Mouse (Mus musculus) embryonic facial prominence, embryonic 14.5 days (tissue): ENCODE measurements at regions not wholly inside any gene's neighbourhood (a gene's known extent, or its start where the extent isn't known, plus 50 kb on each side); places are given as distances from the start of the nearest gene placed in this dataset.
A peak's percentile ranks its signal among the peaks of the same experiment; 100 is the strongest.

Experiments used
- ATAC-seq: fragments of 200-750 bp; cut with Nextera tagmentation; 2 replicates; pipeline ENCODE4 v1.8.0; 2017; ENCODE audit warnings: low read depth, moderate number of reproducible peaks, moderate TSS enrichment
- DNase-seq: peaks from one replicate; pipeline ENCODE4 v3.0.0-alpha.2; 2015; ENCODE audit warnings: low spot score
- H3K27ac ChIP-seq: fragments of 300-500 bp; sonication (generic); replicated peaks from 2 replicates; pipeline ENCODE4 v1.5.1; 2014; ENCODE audit warnings: low read depth, mild to moderate bottlenecking, low read length, moderate library complexity
- H3K27me3 ChIP-seq: fragments of 300-500 bp; sonication (generic); replicated peaks from 2 replicates; pipeline ENCODE4 v1.6.1; 2014; ENCODE audit warnings: low read length; ENCODE audit not compliant: control insufficient read depth, insufficient read depth
- H3K36me3 ChIP-seq: fragments of 300-500 bp; sonication (generic); 2 replicates; pipeline ENCODE4 v1.6.1; 2014; ENCODE audit warnings: low read length, mixed read lengths; ENCODE audit not compliant: control insufficient read depth, insufficient read depth
- H3K4me1 ChIP-seq: fragments of 300-500 bp; sonication (generic); 2 replicates; pipeline ENCODE4 v1.6.1; 2014; ENCODE audit warnings: antibody characterized with exemption, low read length; ENCODE audit not compliant: control insufficient read depth, insufficient read depth
- H3K4me2 ChIP-seq: fragments of 300-500 bp; sonication (generic); 2 replicates; pipeline ENCODE4 v1.6.1; 2014; ENCODE audit warnings: low read depth, mild to moderate bottlenecking, low read length, moderate library complexity, mixed read lengths
- H3K4me3 ChIP-seq: fragments of 300-500 bp; sonication (generic); 2 replicates; pipeline ENCODE4 v1.5.1; 2014; ENCODE audit warnings: low read depth, mild to moderate bottlenecking, low read length
- H3K9ac ChIP-seq: fragments of 300-500 bp; sonication (generic); 2 replicates; pipeline ENCODE4 v1.6.1; 2014; ENCODE audit warnings: low read depth, mild to moderate bottlenecking, low read length, moderate library complexity, mixed read lengths
- H3K9me3 ChIP-seq: fragments of 300-500 bp; sonication (generic); 2 replicates; pipeline ENCODE4 v1.6.1; 2016; ENCODE audit warnings: low read length; ENCODE audit not compliant: control insufficient read depth
- WGBS: fragments of 180-500 bp; shearing (Covaris S2); extraction: QIAGEN DNeasy Blood & Tissue Kit; methylation state at CpG from one replicate; pipeline ENCODE4 v1.1.7; 2014; 5-methylcytosine and 5-hydroxymethylcytosine counted together

- no peaks in the 10 kb centered on the region for H3K27me3 ChIP-seq
- no peak overlapping the region for H3K4me3 ChIP-seq
- H3K27ac ChIP-seq, result no peak overlapping the region
- ATAC-seq (no peak), DNase-seq (no peak)
- no peak overlapping the region for H3K4me2 ChIP-seq
- no peaks in the 10 kb centered on the region for H3K9me3 ChIP-seq
- H3K9ac ChIP-seq, result no peak overlapping the region
- H3K36me3 ChIP-seq, result no peaks in the 10 kb centered on the region
- no peaks in the 10 kb centered on the region for H3K4me1 ChIP-seq
Measured at GRCm38 (mm10) chr1:83756866-83757265, 348.9 kb upstream of the Sphkap start.

DNA sequence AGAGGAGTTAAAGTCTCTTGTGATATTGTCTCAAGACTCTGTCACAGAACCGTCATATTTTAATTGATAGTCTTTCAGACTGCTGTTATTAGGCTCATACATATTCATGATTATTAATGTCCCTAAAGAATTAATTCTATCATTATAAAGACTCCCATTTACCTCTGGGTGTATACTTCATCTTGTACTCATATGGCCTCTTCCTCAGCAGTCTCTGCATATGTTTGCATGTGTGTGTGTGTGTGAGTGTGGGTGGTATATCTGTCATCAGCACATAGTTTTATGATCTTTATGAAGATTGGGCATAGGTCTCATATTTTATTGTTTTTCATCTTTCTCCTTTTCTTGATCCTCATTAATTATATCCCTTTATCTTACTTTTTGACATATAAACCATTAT, 347.3 kb upstream of the Sphkap start:
- Histone ChIP-seq H3K27ac (no peak overlapping the region), H3K9ac (no peak overlapping the region), H3K4me2 (no peak overlapping the region), H3K9me3 (no peaks in the 10 kb centered on the region), H3K27me3 (no peaks in the 10 kb centered on the region), H3K4me3 (no peak overlapping the region), H3K36me3 (no peaks in the 10 kb centered on the region), H3K4me1 (no peaks in the 10 kb centered on the region)
- 87% methylated on average over 1 of the region's 1 CpGs for WGBS
- DNase-seq, result no peak
- ATAC-seq, result no peak

DNA sequence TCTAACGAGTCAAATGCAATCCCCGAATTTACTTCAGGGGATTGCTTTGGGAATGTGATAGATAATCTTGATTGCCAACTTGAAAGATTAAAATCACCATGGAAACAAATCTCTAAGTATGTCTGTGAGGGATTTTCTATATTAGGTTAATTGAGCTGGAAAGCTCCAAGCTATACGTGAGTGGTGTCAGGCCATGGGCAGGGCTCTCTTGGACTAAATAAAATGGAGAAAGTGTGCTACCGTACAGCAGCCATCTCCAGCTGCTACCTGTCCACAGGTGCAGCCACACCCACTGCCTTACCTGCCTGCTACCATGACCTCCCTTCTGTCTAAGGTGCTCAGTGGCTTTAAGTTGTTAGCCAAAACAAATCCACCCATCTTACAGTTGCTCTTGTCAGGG, 345.0 kb upstream of the Sphkap start:
- WGBS, result 51% methylated on average over 4 of the region's 4 CpGs
- H3K36me3 ChIP-seq, result no peaks in the 10 kb centered on the region
- ATAC-seq (peak; percentile 67; the same call in 1 of the 2 replicates), DNase-seq (peak; percentile 9)
- H3K27ac ChIP-seq, result no peak overlapping the region
- no peak overlapping the region for H3K4me2 ChIP-seq
- no peaks in the 10 kb centered on the region for H3K27me3 ChIP-seq
- H3K4me3 ChIP-seq, result no peak overlapping the region
- no peaks in the 10 kb centered on the region for H3K9me3 ChIP-seq
- no peak overlapping the region for H3K9ac ChIP-seq
- no peaks in the 10 kb centered on the region for H3K4me1 ChIP-seq

- no peaks in the 10 kb centered on the region for H3K4me1 ChIP-seq
- ATAC-seq (no peak), DNase-seq (no peak)
- no peaks in the 10 kb centered on the region for H3K27me3 ChIP-seq
- no peak overlapping the region for H3K4me2 ChIP-seq
- H3K4me3 ChIP-seq, result no peak overlapping the region
- H3K36me3 ChIP-seq, result no peaks in the 10 kb centered on the region
- 59% methylated on average over 4 of the region's 4 CpGs for WGBS
- H3K9ac ChIP-seq, result no peak overlapping the region
- H3K9me3 ChIP-seq, result no peaks in the 10 kb centered on the region
- no peak overlapping the region for H3K27ac ChIP-seq
Measured at GRCm38 (mm10) chr1:83748974-83749373, 341.0 kb upstream of the Sphkap start.

DNA sequence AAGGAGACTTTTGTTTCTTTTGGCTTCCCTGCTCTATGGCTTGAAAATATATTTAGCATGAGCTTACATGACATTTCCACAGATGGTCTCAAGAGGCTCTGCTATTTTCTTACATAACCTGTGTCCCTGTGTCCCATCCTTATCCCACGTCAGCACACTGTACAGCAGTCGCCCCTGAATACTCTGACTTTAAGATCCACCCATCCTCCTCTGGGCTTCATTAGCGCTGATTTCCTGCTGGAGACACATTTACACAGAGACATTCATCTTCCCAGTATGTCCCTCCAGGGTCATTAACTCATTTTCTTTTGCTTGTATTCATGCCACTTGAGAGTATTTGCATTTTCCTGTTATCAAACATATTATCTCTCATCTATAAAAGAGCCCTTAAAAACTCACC, 340.1 kb upstream of the Sphkap start:
- WGBS, result 54% methylated on average over 3 of the region's 3 CpGs
- DNase-seq, result no peak
- Histone ChIP-seq H3K9ac (no peak overlapping the region), H3K36me3 (no peaks in the 10 kb centered on the region), H3K4me3 (no peak overlapping the region), H3K27me3 (no peaks in the 10 kb centered on the region), H3K4me1 (no peaks in the 10 kb centered on the region), H3K27ac (no peak overlapping the region), H3K9me3 (no peaks in the 10 kb centered on the region), H3K4me2 (no peak overlapping the region)
- no peak for ATAC-seq

GRCm38 (mm10) chr1:83747412-83747811, 339.4 kb upstream of the Sphkap start:
- Histone ChIP-seq H3K27me3 (no peaks in the 10 kb centered on the region), H3K27ac (no peak overlapping the region), H3K4me1 (no peaks in the 10 kb centered on the region), H3K4me3 (no peak overlapping the region), H3K36me3 (no peaks in the 10 kb centered on the region), H3K9me3 (no peaks in the 10 kb centered on the region), H3K9ac (no peak overlapping the region), H3K4me2 (no peak overlapping the region)
- WGBS, result 79% methylated on average over 3 of the region's 3 CpGs
- DNase-seq (no peak), ATAC-seq (no peak)

DNA sequence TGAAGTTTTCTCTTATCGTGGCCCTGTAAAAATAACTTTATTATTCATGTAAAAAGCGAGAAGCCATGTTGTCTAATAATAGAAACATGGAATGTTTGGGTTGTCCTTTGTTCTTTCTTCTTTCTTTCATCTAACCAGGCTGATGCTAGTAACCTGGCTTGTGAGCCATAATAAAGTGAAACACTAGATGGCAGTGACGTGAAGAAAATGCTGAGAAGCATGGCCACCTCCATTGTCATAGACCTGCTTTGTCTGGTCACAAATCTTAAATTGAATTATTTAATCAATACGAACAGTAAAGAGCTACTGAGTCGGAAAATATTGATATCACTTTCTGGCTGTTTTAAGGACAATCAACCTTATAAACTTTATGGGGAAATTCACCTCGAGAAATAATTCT, 338.0 kb upstream of the Sphkap start:
- peak; percentile 77 for DNase-seq
- H3K9ac ChIP-seq, result no peak overlapping the region

DNA sequence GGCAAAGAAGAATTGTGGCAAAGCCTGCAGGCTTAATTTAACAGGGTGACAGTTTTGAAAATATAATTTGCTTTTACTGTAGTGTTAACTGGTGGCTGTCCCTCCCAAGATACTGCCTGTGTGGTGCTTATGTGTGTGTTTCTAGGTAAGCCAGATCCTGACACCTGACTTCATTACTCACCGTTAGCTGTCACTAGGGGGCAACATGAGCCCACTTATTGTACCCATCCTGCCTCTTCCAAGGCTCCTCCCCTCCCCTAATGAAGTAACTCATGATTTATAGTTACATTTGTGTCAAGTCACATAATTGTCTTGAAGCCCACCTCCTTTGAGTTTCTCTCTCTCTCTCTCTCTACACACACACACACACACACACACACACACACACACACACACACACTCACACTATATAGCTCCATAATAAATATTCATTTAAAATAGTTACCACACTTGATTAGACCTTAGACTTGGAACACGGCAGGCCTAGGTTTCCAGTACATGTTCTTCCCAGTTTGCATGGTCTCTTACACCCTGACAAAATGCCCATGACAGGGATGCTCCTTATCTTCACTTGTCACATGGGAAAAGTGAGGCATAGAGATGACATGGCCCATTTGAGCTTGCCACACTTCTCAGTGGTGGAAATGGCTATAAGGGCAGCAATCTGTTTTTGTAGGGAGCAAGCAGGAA, 328.6 kb upstream of the Sphkap start:
- ATAC-seq, result no peak
- H3K27me3 ChIP-seq, result 0 out of 2 replicates have a peak, but pooled peaks cover 4% of the 10 kb centered on the region
- 47% methylated on average over 2 of the region's 2 CpGs for WGBS

More for the DNA sequence above, 338.0 kb upstream of the Sphkap start:
- peak; percentile 74 for ATAC-seq
- Histone ChIP-seq H3K36me3 (no peaks in the 10 kb centered on the region), H3K27ac (no peak overlapping the region), H3K4me2 (no peak overlapping the region), H3K4me1 (no peaks in the 10 kb centered on the region), H3K4me3 (no peak overlapping the region), H3K27me3 (no peaks in the 10 kb centered on the region), H3K9me3 (no peaks in the 10 kb centered on the region)
- WGBS, result 24% methylated on average over 6 of the region's 6 CpGs

GRCm38 (mm10) chr1:83731682-83732081, 323.7 kb upstream of the Sphkap start:
- no peaks in the 10 kb centered on the region for H3K27me3 ChIP-seq
- 63% methylated on average over 1 of the region's 1 CpGs for WGBS
- no peaks in the 10 kb centered on the region for H3K4me1 ChIP-seq
- DNase-seq, result no peak
- H3K9ac ChIP-seq, result no peak overlapping the region
- H3K9me3 ChIP-seq, result no peaks in the 10 kb centered on the region
- no peak for ATAC-seq
- no peaks in the 10 kb centered on the region for H3K36me3 ChIP-seq
- no peak overlapping the region for H3K4me2 ChIP-seq
- H3K27ac ChIP-seq, result no peak overlapping the region
- no peak overlapping the region for H3K4me3 ChIP-seq

More for the DNA sequence above, 328.6 kb upstream of the Sphkap start:
- Histone ChIP-seq H3K4me1 (no peaks in the 10 kb centered on the region), H3K27ac (no peak overlapping the region), H3K4me3 (no peak overlapping the region), H3K36me3 (no peaks in the 10 kb centered on the region), H3K9me3 (no peaks in the 10 kb centered on the region), H3K9ac (no peak overlapping the region), H3K4me2 (no peak overlapping the region)
- DNase-seq, result peak; percentile 41
